Mouse (Mus musculus) liver, embryonic 14.5 days (tissue): ENCODE results near the gene 2310011J03Rik.

ENCODE experiments used
- CTCF ChIP-seq: IDR thresholded peaks from 2 replicates; pipeline ENCODE4 v1.5.1; 2016; ENCODE audit warnings: antibody characterized with exemption, low read depth, control low read depth
- EP300 ChIP-seq: IDR thresholded peaks from 2 replicates; pipeline ENCODE4 v1.6.1; 2016; ENCODE audit warnings: antibody characterized with exemption, low read depth

DNA sequence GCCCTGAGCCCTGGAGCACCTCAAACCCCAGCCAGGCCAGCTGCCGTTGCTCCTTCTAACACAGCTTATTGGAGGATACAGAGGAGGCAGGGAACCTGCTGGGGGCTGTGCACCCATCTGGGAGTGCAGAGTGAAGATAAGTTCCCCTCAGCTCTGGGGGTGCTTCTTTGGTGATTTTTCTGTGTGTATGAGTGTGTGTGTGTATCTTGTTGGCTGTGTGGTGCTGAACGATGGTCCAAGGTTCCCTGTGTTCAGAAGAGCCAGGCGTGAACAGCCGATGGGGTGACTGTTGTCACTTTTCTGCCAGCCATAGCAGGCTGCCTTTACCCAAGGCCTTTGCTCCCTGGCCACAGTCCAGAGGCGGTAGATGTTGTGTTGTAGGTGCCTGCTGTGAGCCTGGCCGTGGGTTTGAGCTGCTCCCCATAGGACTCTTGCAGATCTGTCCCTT is 49.6 kb downstream of the 2310011J03Rik start:
- TF ChIP-seq CTCF (no peak), EP300 (no peak; the same call in 1 of the 2 replicates)
